Mouse (Mus musculus): ENCODE results near the gene Cybrd1. TPM values are rescaled to one million over a fixed set of nuclear protein-coding genes. Genes with fewer than 3 reads are reported as not detected.

Cybrd1 gene
- polyA plus RNA-seq, 1 experiment, result 0.85 TPM

GRCm38 (mm10) chr2:71083454-71084193 is 34.1 kb upstream of the Cybrd1 start:
- no peak overlapping the region for H3K4me3 ChIP-seq (ENCODE audit: low read depth, low read length)
- H3K9me3 ChIP-seq (replicated peaks; ENCODE audit: control insufficient read depth, insufficient read depth, low read length, poor library complexity, severe bottlenecking), result no peaks in the 10 kb centered on the region
- H3K27ac ChIP-seq (ENCODE audit: insufficient read depth, low read length), result no peak overlapping the region
- H3K4me1 ChIP-seq (ENCODE audit: control insufficient read depth, insufficient read depth, low read length), result no peaks in the 10 kb centered on the region
- no peak for TF ChIP-seq POLR2A (IDR thresholded peaks at IDR 0.05; ENCODE audit: insufficient read depth, low read length)
- no peak for TF ChIP-seq EP300 (IDR thresholded peaks at IDR 0.05; ENCODE audit: insufficient read depth, low read depth, low read length)
- TF ChIP-seq CTCF (IDR thresholded peaks at IDR 0.05; ENCODE audit: low read depth, low read length), result no peak
- peaks cover 6% of the 10 kb centered on the region for H3K36me3 ChIP-seq (ENCODE audit: control insufficient read depth, insufficient read depth, low read length, poor library complexity, severe bottlenecking)
- no peaks in the 10 kb centered on the region for H3K27me3 ChIP-seq (ENCODE audit: control insufficient read depth, insufficient read depth, low read length, poor library complexity, severe bottlenecking)
- H3K9ac ChIP-seq (ENCODE audit: low read depth, poor library complexity, severe bottlenecking), result no peak overlapping the region

GRCm38 (mm10) chr2:71089766-71090165 is 28.0 kb upstream of the Cybrd1 start:
- H3K27ac ChIP-seq (ENCODE audit: insufficient read depth, low read length), result no peak overlapping the region
- H3K36me3 ChIP-seq (ENCODE audit: control insufficient read depth, insufficient read depth, low read length, poor library complexity, severe bottlenecking), result peaks cover 23% of the 10 kb centered on the region
- H3K4me3 ChIP-seq (ENCODE audit: low read depth, low read length), result no peak overlapping the region
- H3K9me3 ChIP-seq (replicated peaks; ENCODE audit: control insufficient read depth, insufficient read depth, low read length, poor library complexity, severe bottlenecking), result no peaks in the 10 kb centered on the region
- no peak for TF ChIP-seq CTCF (IDR thresholded peaks at IDR 0.05; ENCODE audit: low read depth, low read length)
- no peak for TF ChIP-seq POLR2A (IDR thresholded peaks at IDR 0.05; ENCODE audit: insufficient read depth, low read length)
- TF ChIP-seq EP300 (IDR thresholded peaks at IDR 0.05; ENCODE audit: insufficient read depth, low read depth, low read length), result no peak
- H3K4me1 ChIP-seq (ENCODE audit: control insufficient read depth, insufficient read depth, low read length), result no peaks in the 10 kb centered on the region
- no peaks in the 10 kb centered on the region for H3K27me3 ChIP-seq (ENCODE audit: control insufficient read depth, insufficient read depth, low read length, poor library complexity, severe bottlenecking)
- H3K9ac ChIP-seq (ENCODE audit: low read depth, poor library complexity, severe bottlenecking), result no peak overlapping the region

GRCm38 (mm10) chr2:71090660-71091445 is 26.9 kb upstream of the Cybrd1 start:
- TF ChIP-seq EP300 (IDR thresholded peaks at IDR 0.05; ENCODE audit: insufficient read depth, low read depth, low read length) (no peak), POLR2A (IDR thresholded peaks at IDR 0.05; ENCODE audit: insufficient read depth, low read length) (no peak), CTCF (IDR thresholded peaks at IDR 0.05; ENCODE audit: low read depth, low read length) (no peak)
- Histone ChIP-seq H3K36me3 (ENCODE audit: control insufficient read depth, insufficient read depth, low read length, poor library complexity, severe bottlenecking) (peaks cover 23% of the 10 kb centered on the region), H3K27ac (ENCODE audit: insufficient read depth, low read length) (no peak overlapping the region)

GRCm38 (mm10) chr2:71096170-71096569 is 21.6 kb upstream of the Cybrd1 start:
- H3K36me3 ChIP-seq (ENCODE audit: control insufficient read depth, insufficient read depth, low read length, poor library complexity, severe bottlenecking), result peaks cover 6% of the 10 kb centered on the region
- H3K27ac ChIP-seq (ENCODE audit: insufficient read depth, low read length), result no peak overlapping the region
- no peaks in the 10 kb centered on the region for H3K27me3 ChIP-seq (ENCODE audit: control insufficient read depth, insufficient read depth, low read length, poor library complexity, severe bottlenecking)
- H3K9ac ChIP-seq (ENCODE audit: low read depth, poor library complexity, severe bottlenecking), result no peak overlapping the region
- H3K9me3 ChIP-seq (replicated peaks; ENCODE audit: control insufficient read depth, insufficient read depth, low read length, poor library complexity, severe bottlenecking), result no peaks in the 10 kb centered on the region
- TF ChIP-seq EP300 (IDR thresholded peaks at IDR 0.05; ENCODE audit: insufficient read depth, low read depth, low read length) (no peak), CTCF (IDR thresholded peaks at IDR 0.05; ENCODE audit: low read depth, low read length) (no peak), POLR2A (IDR thresholded peaks at IDR 0.05; ENCODE audit: insufficient read depth, low read length) (no peak)
- H3K4me3 ChIP-seq (ENCODE audit: low read depth, low read length), result no peak overlapping the region
- no peaks in the 10 kb centered on the region for H3K4me1 ChIP-seq (ENCODE audit: control insufficient read depth, insufficient read depth, low read length)

More at GRCm38 (mm10) chr2:71090660-71091445, 26.9 kb upstream of the Cybrd1 start:
- no peaks in the 10 kb centered on the region for H3K4me1 ChIP-seq (ENCODE audit: control insufficient read depth, insufficient read depth, low read length)
- H3K27me3 ChIP-seq (ENCODE audit: control insufficient read depth, insufficient read depth, low read length, poor library complexity, severe bottlenecking), result no peaks in the 10 kb centered on the region
- H3K9me3 ChIP-seq (replicated peaks; ENCODE audit: control insufficient read depth, insufficient read depth, low read length, poor library complexity, severe bottlenecking), result no peaks in the 10 kb centered on the region
- no peak overlapping the region for H3K9ac ChIP-seq (ENCODE audit: low read depth, poor library complexity, severe bottlenecking)
- H3K4me3 ChIP-seq (ENCODE audit: low read depth, low read length), result no peak overlapping the region

GRCm38 (mm10) chr2:71102621-71103291 is 15.0 kb upstream of the Cybrd1 start:
- Histone ChIP-seq H3K9me3 (replicated peaks; ENCODE audit: control insufficient read depth, insufficient read depth, low read length, poor library complexity, severe bottlenecking) (no peaks in the 10 kb centered on the region), H3K27me3 (ENCODE audit: control insufficient read depth, insufficient read depth, low read length, poor library complexity, severe bottlenecking) (no peaks in the 10 kb centered on the region), H3K27ac (ENCODE audit: insufficient read depth, low read length) (no peak overlapping the region), H3K4me3 (ENCODE audit: low read depth, low read length) (no peak overlapping the region), H3K36me3 (ENCODE audit: control insufficient read depth, insufficient read depth, low read length, poor library complexity, severe bottlenecking) (no peaks in the 10 kb centered on the region), H3K4me1 (ENCODE audit: control insufficient read depth, insufficient read depth, low read length) (no peaks in the 10 kb centered on the region), H3K9ac (ENCODE audit: low read depth, poor library complexity, severe bottlenecking) (no peak overlapping the region)
- TF ChIP-seq EP300 (IDR thresholded peaks at IDR 0.05; ENCODE audit: insufficient read depth, low read depth, low read length) (no peak), POLR2A (IDR thresholded peaks at IDR 0.05; ENCODE audit: insufficient read depth, low read length) (no peak), CTCF (IDR thresholded peaks at IDR 0.05; ENCODE audit: low read depth, low read length) (no peak)

Data from ES-Bruce4 (cell line).